Mouse (Mus musculus) fat pad, adult 2 months (tissue): ENCODE data around the gene Prmt8.

Experiments
- DNase-seq: peaks from one replicate; pipeline ENCODE4 v3.0.0-alpha.2; 2011; ENCODE audit warnings: low read depth, low spot score; ENCODE audit errors: extremely low read depth

Gene Prmt8

DNA sequence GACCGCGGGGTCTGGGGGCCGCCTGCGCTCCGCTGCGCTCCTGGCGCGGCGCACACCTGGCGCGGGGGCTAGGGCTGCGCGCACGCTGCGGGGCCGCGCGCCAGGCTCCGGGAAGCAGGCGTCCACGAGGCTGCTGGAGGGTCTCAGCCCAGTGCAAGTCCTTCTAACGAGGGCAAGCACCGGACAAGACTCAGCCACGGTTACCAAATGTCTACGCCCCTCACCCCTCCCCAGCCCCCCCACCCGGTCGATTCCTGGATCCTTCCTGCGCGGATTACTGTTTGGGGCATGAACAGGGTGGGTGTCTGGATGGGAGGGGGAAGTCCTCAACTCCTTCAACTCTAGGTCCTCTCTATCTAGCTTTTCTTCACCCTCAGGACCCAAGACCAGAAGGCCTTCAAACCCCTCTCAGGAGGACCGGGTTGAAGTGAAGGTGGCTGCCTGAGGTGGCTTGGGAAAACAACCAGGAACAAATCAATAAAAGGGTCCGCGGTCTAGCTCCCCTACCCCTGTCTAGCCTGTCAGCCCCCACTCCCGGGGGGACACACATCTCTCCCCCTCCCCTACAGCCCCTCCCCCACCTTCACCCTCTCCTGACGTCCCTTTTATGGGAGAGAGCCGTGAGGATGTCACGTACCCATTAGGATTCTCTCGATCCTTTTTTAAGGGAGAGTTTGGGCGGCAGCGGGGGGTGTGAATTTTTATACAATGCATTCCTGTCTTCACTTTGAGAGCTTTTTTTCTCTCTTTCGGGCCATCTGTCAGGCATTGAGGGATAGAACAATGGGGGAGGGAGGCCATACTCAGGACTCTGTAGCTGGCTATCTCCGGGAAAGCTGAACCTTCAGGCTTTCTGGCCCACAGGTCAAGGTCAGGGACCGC, at the start of gene Prmt8:
Gene Prmt8, minus strand, starts transcription at position 198 of the 882 bp plus-strand sequence.
- DNase-seq = no peak

DNA sequence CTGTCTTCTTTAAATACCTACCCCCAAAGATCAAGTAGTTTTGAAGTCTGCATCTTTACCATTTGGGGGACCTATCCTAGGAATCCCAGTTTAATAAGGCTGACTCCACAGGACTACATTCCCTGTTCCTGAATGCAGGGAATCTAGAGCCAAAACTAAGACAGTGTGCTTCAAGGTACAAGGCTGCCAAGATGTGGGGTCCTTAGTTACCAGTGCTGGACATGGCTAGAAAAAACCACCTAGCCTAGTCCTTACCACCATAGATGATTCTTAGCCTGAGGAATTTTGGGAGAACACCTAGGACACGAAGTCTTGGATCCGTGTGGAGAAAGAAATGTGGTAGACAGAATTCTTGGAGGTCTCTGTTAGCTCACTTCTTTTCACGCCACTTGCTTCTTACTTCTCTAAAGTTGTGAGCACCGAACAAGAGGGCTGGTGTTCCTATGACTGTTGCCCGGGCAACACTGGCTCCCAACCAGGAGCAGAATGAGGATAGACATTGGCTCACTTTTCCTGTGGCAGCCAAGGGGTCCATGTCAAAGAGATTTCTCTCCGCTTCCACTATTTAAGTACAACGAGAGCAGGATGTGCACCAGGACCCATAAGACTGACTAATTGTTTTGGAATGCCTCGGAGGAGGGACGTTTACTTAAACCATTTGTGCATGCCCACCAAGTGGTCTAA, 33.9 kb upstream of the Prmt8 start:
- DNase-seq = no peak

DNA sequence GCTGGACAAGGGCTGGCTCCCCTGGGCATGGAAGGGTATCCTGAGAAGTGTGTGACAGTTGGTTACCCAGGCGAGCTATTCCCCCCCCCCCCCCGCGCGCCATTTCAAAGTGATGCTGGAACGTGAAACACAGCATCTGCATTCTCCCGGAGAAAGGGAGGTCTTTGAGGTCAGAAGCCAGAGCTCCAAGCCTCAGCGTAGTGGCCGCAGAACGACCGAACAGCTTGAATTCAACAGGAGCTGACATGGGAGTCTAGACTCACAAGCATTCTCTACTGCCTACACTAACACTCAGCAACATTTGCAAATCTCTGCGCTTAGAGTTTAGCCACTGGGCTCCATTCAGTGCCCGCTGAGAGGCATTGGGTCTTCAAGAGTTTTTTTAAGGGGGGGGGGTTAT, 32.9 kb upstream of the Prmt8 start:
- no peak for DNase-seq

DNA sequence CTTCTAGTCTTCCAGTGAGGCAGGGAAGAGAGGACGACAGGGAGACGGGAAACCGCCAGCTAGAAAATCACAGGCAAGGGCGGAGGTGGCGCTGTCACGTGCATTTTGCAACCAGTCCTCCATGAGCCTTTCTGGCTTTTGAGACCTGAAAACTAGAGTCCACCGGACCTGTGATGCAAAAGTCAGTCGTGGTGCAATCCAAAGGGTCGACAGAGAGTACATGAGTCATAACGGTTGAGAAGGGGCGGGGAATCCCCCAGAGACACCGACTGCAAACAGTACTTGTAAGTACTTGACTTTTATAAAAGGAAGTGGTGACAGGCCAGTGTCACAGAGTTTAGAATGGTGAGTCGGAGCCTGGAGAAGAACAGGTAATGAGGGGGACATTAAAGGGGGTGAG, 20.8 kb upstream of the Prmt8 start:
- no peak for DNase-seq

DNA sequence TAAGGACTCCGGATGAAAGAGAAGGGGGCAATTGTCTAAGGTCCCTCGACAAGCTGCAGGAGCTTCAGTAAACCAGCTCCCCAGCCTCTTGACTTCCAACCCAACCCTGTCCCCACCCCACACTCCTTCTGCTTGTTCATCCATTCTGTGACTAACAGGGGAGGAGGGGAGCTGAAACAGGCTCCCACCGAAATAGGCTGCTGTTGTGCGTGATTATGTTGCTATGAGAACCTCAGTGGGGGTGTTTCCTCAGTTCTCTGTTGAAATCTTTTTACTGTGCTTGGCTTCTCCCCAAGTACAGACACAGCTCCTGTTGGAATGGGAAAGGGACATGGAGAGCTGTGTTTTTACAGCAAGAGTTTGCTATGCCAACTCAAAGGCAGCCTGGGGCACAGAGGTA, 1.5 kb upstream of the Prmt8 start:
- no peak for DNase-seq

DNA sequence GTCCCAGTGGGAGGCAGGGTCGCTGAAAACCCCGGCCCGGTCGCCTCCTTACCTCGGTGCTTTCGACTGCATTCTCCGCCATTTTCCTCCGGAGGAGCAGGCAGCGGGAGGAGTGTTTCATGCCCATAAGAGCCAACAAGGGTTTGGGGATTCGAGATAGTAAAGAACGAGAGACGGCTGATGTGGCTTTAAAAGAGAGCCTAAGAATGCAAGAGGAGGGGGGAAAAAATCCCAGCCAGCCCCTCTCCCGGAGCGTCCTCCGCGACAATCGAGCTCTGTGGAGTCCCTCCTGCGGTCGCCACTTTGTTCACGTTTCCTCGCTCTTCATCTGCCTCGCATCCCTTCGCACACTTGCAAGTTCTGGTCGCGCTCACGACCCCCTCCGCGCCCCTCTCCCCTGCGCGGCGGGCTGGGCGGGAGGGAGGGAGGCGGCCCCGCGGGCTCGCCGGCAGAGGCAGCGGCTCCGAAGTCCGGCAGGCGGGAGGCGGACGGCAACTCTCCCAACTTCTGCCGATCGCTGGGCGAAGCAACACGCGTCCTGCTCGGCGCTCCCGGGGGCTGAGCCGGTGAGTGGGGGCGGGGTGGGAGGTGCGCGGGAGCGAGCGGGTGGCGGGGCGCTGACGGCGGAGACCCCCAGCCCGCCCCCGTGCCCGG, 524 bp downstream of the Prmt8 start:
- no peak for DNase-seq

DNA sequence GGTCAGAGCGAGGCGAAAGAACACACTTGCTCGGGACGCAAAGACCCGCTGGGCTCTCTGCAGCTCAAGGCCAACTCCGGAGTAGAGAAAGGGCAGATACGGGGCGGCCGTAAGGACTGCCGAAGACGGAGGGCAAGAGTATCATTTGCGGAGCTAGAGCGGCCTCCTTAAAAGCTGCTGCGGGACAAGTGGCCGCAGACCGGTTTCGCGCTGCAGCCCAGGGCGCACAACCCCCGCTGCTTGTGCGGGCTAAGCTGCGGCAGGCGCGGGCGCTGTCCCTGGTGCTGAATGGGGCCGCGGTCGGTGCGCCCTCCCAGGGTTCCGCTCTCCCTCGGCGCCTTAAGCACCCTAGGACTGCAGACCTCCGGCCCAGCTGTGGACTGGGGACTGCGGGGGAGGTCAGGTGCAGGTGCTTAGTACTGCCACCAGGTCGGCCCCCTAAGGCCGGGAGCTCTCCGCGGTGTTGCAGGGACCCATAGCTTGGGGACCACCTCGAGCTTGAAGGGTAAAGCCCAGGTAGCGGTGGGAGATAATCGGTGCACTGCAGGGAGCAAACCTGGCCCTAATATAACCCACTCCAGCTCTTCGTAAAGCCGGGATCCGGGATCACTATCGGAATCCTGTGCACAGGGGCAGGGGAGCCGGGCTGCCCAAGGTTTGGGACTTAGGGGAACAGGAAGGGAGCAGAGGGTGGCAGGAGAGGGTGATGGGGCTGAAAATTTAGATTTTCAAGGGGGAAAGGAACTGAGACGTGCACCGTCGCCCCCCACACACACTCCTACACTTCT, 1.4 kb downstream of the Prmt8 start:
- no peak for DNase-seq

DNA sequence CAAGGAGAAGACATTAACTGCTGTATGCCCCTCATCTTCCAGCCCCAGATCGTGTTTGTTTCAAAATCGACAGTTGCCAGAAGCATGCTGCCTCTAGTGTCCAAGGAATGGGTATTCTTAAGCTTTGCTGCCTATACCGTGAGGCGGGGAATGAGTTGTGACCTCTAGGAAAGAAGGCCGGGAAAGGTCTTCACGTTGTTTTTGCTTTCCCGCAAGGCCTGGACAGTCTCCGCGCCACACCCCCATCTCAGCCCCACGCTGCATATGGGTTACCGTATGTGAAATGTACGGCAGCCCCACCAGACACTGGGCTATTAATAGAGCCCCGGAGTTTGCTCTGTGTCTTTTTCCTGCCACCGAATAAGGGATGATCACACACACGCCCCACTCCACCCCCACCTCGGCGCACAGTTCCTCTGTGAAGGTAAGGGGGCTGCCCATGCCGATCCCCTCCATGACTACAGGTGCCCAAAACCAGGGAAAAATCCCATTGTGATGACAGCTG, 2.0 kb downstream of the Prmt8 start:
- DNase-seq = no peak

DNA sequence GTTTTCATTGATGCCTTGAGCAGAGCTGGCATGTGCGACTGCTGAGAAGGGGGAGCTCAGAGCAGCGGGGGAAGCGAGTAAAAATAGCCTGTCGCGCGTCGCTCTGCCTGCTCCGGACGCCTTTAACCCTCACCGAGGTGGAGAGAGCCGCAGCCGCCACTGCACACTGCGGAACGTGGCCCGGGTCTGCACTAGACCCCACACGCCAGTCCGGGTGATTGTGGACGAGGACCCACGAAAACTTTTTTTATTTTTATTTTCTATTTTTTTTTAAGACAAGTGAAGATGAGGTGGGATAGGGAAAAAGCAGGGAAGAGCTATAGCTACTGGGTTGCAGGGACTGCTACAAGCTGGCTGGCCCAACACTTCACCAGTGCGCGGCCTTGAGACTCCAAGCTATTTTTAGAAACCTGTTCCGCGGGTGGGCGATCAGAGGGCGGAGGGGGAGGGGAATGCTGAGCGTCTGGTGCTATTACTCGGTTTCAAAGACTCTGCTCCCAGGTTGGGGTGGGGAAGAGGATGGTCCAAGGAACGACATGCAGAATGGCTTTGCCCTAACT, 2.6 kb downstream of the Prmt8 start:
- DNase-seq = no peak

DNA sequence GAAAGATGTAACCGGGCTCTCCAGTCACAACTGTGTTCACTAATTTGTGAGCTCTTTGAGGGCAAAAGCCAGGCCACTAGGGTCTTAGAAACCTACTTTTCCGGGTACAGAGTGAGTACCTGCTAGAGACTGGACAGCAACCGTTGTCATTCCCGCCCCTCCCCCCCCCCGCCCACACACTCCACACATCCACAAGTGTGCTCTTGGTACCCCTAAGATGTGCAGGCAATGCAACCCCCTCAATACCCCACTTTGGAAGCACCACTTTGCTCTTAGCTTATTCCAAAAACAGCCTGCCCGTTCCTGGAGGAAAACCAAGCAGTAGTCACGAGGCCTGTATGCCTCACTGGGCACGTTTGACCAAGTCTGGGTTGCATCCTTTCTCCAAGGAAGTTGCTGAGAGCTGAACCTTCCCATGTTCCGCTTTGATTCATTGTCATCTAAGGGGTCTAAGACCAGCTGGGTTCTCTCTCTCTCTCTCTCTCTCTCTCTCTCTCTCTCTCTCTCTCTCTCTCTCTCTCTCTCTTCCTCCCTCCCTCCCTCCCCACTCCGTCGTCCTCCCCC, 3.1 kb downstream of the Prmt8 start:
- DNase-seq = no peak

DNA sequence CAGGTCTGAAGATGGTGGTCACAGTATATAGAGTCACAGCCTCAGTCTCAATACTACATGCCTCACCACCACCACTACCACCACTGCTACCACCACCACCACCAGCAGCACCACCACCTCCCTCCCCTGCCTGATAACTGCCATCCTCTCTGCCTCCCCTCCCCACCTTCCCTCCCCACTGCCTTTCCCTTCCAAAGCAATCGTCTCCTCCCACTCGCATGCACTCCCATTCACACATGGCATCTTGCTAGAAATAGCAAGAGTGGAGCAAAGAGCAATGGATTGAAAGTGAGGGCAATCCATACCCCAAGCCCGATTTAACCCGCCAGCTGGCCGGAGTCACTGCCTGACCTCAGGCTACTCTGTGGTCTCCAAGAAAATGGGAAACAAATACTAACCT, 3.7 kb downstream of the Prmt8 start:
- DNase-seq = no peak

DNA sequence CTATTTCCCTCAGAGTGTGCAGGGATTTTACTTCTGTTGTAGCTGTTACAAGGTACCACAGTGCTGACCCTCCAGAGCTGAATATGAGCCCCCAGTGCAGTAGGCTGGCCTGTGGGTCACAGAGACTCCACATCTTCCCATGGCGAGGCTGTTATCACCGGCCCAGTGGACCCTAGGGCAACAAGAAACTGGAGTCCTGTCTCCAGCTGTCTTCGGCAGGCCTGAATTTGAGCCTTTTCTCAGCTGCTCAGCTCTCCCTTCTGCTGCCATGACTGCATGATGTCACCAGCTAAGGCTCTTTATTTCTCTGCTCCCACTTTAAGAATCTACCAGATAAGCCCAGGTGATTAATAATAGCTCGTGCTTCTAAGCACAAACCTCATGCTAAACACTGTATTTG, 11.0 kb downstream of the Prmt8 start:
- no peak for DNase-seq

DNA sequence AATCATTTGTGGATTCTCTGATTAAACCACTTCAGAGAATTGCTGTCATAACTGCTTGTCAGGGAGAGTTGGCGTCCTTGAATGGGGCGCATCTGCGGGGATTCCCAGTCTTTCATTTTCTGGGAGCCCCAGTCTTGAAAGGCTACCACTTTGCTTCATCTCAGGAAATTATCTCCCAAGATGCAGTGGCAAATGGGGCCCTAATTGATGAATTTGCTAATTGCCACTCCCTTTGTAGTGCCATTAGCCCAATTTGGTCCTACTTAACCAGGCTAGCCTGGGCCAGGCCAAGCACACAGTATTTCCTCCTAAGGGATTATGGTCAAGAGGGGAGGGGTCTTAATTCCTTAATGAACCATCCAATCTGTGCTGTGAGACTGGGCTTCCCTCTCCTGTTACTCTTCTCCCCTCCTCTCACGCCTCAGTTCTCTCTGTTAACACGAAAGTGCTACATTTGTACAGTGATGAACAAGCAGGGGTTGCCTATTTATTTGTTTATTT, 11.6 kb downstream of the Prmt8 start:
- DNase-seq = no peak

DNA sequence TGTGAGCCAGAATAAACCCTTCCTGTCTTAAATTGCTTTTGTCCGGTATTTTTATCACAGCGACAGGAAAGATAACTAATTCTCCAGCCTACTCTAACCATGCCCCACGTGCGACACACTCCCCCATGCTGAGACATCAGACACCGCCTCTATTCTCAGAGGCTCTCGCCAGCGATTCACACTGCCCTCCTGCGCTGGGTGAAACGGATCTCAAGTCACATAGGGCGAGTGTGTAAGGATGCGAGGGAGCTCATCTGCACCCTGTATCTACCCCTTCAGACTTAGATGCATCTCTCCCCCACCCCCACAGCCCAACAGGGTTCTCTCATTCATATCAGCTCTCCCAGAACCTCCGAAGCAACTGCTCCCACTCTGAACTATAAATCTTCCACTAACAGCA, 12.4 kb downstream of the Prmt8 start:
- no peak for DNase-seq

DNA sequence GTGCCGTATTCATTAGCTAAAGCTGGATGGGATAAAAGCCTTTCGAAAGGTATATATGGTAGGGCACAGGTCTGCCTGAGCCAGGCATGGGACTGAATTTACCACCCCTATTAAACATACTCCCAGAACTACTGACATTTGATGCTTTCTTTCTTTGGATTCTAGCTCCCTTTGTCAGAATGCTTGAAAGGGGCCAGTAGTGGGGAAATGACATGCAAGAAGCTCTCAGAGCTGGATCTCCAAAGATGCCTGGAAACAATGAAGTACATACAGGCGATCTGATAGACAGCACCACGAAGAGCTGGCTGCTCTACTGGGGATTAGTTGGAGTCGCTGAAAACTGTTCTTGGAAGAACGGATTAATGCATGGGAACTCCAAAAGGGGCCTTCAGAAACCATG, 16.0 kb downstream of the Prmt8 start:
- DNase-seq = no peak

DNA sequence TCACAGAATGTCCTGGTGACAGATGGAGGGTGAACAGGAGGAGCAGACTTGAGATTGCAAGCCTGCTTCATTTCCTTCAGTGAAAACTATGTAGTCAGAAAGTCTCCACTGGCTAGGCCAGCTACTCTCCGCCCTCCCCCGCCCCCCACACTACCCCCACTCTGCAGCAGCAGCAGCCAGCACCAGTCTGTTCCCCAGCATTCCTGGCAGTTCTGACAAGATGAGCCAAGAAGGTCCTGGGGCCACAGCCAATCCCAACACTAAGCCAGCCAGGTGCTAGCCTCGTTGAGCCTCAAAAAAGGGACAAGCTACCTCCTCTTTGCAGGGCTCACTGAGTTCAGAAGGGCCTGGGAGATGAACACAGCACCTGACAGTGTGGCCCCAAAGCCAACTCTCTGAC, 16.6 kb downstream of the Prmt8 start:
- no peak for DNase-seq

DNA sequence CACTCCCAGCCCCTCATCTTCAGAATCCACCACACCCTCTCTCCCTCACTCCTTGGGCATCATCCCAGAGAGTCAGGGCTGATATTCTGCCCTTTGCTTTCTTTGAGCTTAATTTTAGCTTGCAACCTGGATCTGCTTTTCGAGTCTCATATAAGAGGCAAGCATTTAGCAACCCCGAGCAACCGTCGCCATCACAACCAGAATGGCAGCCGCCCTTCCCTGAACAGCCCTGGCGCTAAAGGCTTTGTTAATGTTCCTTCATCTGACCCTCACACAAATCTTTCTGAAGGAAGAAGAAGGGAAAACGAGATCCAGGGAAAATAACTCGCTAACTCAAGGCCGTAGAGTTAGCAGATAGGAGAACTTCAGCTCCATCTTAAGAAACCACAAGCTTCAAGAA, 17.8 kb downstream of the Prmt8 start:
- no peak for DNase-seq

DNA sequence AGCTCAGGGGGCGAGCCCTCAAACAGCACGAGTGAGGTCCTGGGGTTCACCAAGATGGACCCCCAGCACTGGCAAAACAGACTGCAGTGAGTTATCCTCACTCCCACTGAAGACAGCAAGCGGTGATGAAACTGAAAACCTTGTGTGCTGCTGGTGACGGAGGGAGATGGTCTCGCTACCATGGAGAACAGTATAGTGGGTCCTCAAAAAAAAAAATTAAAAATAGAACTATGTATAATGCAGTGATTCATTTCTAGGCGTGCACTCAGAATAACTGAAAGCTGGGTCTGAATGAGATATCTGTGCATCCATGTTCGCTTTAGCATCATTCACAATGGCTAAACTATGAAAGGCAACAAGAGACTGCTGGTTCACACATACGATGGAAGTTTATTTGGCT, 20.5 kb downstream of the Prmt8 start:
- no peak for DNase-seq

DNA sequence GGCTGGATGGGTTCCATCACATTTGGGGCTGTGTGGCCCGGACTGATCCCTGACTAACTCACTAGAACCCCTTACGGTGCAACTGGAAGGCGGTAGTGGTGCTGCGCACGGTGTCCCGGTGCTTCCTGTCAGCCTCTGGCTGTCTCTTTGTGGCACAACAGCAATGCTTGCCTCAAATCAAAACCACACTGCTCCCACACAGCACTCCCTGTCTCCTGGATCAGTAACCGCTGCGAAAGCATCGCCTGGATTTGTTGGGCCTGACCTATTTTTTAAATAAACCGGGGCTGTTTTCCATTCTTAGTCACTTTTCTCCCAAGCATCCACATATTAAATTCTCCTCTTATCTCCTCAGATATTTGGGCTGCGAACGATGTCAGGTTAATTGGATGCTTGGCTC, 27.0 kb downstream of the Prmt8 start:
- DNase-seq = no peak

DNA sequence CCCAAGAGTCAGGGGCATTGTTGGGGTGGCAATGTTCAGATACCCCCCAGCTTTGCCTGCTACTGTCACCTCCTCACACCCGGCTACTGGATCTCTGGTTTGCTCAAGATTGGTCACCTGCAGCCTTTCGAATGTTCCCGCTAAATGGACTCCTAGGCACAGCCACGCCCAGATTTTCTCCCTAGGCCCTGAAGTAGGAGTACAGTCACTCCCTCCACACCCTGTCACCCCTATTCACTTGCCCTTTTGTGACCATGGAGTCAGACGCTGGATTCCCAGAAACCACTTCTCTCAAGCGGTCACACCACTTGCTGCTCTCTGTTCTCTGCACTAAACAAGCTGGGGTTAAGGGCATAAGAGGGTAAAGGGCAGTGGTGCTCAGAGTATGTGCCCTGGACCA, 28.1 kb downstream of the Prmt8 start:
- no peak for DNase-seq
